Mouse (Mus musculus) mesoderm, embryonic 11.5 days (tissue): Measurements from ENCODE around the gene Zfp330.

ENCODE experiments used
- DNase-seq: peaks from one replicate; pipeline ENCODE4 v3.0.0-alpha.2; 2012; ENCODE audit warnings: low read depth, low spot score

Gene Zfp330

DNA sequence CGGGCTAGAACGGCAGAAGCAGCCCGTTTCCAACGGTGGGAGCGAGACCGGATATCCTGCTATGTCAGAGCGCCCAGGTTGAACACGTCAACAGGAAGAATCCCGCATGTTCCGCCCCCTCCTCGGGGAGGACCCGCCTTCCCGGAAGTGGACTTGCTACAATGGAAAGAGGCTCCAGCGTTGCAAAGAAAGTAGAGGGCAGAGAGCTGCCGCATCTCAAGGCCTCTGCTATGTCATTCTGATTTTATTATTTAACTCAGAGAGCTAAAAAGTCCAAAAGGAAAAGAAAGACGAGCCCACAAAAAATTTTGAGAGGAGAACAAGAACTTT lies at the start of gene Zfp330:
Gene Zfp330 (minus strand): TSS at position 68 of the 330 bp plus-strand sequence.
- peak; percentile 93 for DNase-seq

DNA sequence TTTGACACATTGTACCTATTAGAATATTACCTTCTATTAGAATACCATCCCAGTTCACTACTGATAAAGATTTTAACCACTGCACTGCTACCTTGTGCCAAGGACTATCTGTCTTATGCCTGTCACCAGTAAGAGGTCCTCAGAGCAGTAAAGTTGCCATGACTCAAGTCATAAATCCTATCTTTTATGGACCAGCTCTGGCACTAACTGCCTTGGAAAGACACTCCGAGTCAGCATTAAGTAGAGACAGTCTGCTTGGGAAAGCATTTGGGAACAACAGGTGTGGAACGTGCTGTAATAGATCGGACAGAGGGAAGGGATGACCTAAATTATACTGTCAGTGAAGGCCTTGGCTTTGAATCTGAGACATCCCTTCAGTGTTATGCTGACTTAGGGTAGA lies 4.0 kb upstream of the Zfp330 start:
- no peak for DNase-seq

DNA sequence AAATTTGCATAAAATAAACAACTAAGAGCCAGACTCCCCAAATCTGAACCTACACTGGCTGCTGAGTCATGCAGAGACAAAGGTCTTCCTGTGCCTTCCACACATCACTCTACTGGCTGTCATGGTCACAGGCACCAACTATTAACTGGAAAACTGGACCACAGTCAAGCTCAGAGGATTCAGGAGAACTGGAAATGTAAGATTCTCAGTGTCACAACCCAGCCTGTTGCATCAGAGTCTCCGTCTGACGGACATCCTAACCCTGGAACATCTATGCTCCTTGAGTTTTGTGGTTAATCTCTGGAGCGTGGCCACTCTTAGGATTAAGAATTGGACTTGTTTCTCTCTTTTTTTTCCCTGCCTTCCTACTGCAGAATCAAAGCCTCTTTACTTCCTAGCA lies 3.4 kb upstream of the Zfp330 start:
- DNase-seq, result no peak

DNA sequence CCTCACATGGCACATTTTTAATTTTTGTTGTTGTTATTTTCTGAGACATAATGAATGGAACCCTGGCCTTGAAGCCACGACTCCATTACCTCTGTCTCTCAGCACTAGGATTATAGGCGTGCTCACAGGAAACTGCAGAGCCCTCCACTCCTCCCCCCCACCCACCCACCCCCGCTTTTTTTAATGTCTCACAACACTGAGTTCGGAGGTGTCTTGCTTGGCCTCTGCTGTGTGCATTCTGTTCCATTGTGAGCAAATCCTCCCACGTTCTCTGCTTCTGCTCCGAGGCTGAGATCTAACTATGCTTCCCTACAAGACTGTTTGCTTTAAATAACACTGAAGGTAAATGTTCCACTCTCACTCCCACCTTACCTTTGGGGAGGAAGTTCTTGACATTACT lies 522 bp upstream of the Zfp330 start:
- DNase-seq, result no peak

DNA sequence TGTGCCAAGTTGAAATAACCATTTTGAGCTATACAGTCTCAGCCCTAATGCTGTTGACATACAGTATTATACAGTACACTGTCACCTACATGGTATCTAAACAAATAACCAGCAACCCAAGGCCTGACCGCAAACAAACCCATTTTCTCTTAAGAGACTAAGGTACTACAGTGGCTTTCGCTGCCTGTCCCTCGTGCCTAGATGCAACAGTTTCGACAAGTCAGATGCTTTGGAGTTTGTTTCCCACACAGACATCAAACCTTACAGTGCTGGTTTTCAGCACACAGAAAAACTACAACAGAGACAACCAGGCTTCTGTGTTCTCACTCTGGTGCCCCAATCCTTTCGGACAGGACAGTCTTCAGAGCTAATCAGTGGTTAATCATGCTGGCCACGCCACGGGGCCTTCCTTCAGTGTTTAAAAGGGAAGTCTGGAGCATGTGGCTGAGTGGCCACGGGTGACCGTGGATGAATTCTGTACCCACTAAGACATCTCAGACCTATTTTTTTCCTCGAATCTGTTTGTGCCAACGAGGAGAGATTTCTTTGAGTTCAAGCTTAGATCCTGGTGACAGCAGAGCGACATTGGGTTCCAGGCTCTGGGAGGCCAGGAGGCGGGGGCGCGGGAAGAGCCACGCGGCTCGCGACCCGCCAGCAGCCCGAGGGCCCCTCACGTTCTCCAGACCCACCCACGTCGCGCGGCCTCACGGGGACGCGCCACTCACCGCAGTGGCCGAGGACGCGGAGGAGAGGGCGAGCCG lies 448 bp downstream of the Zfp330 start:
- no peak for DNase-seq

DNA sequence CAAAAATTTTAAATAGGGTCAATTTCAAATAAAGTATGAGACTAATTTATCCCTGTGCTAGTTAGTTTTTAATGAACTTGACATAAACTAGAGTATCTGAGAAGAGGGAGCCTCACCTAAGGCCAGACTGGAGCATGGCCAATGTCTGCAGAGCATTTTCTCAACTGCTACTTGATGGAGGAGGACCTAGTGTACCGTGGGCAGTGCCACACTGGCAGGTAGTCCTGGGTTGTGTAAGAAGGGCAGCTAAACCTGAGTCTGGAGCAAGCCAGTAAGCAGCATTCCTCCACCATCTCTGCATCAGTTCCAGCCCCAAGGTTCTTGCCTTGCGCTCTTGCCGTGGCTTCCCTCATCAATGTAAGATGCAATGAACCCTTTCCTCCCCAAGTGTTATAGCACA lies 3.1 kb downstream of the Zfp330 start:
- no peak for DNase-seq

DNA sequence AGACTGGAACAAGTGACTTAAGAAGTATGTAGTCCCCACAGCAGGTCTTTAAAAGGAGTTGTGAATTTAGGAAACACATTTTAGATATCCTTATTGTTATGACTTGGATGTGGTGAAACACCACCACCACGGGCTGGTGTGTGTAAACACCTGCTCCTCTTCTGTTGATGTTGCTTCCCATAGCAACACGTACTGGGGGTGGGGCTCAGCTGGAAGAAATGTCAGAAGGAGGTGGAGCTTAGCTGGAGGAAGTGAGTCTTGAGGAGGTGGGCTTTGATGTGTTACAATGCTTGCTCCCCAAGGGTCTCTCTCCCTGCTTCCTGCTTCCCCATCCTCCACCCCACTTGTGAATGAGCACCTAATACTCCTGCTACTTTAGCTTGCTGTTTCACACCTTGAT lies 14.9 kb downstream of the Zfp330 start:
- DNase-seq, result no peak

DNA sequence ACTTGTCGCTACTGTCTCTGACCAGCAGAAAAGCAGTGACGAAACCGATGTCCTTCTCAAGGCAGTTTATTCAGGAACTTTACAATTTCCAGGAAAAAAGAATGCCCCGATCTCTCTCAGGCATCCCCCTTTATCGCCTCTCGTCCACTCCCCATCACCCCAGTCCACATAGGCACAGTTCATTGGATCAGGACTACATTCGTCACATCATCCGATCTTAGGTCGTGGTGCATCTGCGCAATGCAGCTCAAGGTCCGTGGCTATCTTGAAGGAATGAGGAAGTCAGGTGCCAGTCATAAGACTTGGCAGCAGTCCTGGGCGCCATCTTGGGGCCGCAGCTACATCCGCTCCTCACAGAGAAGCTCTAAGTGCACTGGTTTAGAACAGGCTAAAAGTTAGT lies 19.0 kb downstream of the Zfp330 start:
- no peak for DNase-seq

DNA sequence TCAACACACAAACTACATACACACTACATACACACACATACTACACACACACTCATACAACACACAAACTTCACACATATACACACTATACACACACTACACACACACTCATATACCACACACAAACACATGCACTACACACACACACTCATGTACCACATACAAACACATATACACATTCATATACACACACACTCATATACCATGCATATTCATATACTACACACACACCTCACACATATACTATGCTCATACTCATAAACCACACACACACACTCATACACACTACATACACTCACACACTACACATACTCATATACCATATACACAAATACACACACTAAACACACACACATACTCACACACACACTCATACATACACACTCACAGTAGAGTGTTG lies 27.3 kb downstream of the Zfp330 start:
- no peak for DNase-seq

DNA sequence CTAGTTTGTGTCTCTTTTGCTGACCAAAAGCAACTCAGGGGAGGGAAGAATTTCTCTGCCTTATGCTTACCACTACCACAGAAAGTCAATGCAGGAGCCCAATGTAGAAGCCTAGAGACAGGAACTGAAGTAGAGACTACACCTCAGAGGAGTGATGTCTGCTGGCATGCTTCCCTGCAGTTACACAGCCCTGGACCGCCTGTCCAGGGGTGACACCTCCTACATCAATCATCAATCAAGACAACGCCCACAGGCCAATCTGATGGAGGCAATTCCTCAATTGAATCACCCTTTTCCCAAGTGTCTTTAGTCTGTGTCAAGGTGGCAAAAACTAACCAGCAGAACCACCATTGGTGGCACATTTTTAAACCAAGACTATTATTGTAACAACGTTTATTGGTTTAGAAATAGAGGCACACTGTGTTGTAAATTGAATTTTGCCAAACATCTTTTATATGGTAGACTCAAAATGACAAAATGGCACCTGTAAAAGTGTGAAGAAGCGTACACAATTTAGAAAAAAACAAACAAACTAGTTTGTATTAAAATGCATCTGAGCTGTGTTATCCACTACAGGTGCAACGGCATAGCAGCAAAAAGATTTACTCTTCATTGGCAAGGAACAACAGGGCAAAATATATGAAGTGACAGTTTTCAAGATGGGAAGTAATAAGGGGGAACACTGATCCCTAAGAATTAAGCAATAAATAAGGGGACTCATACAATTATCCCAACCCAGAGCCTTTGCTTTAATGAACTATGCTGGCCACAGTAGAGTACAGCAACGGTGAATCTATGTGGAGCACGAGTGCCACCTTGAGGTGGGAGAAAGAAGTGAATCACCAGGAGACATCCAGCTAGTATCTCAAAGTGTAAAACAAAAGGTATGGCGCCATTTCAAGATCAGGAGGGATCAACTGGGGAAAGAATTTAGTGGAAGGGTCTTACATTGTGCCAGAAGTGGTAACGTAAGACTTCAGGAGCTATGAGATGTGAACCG lies 29.8 kb downstream of the Zfp330 start:
- DNase-seq, result peak; percentile 62
